Mouse (Mus musculus) left cerebral cortex, postnatal 10 days (tissue): ENCODE results near the gene Olfr895. TPM values are rescaled to one million over a fixed set of nuclear protein-coding genes. Genes with fewer than 3 reads are reported as not detected.

Experiments used
- DNase-seq, 2 experiments: peaks; one replicate each; pipeline ENCODE4 v3.0.0; 2021 to 2022; ENCODE audit warnings: low spot score in 2 of 2, mixed read lengths in 1 of 2; ENCODE audit errors: extremely low spot score in 1 of 2
- intact Hi-C: fragments of 180-260 bp; cut with DNase I; formaldehyde crosslinking; loops from one replicate; pipeline ENCODE4 v1.15.1; 2025
- total RNA-seq, 2 experiments: library from RNA; stranded (reverse); gene quantifications; 2 replicates each; pipeline ENCODE4 v1.2.3; 2021

Olfr895 gene
- not detected for total RNA-seq

- DNase-seq = no peak
- intact Hi-C loops = no loop called here
Observed at GRCm38 (mm10) chr9:38267551-38267950, at the start of gene Olfr895. Olfr895 (plus strand) TSS chr9:38267851.

GRCm38 (mm10) chr9:38252474-38252873, 15.2 kb upstream of the Olfr895 start, which contains the start of gene Olfr143:
Olfr143 (plus strand) TSS chr9:38252774.
- intact Hi-C loops = no loop called here
- DNase-seq = no peak

DNA sequence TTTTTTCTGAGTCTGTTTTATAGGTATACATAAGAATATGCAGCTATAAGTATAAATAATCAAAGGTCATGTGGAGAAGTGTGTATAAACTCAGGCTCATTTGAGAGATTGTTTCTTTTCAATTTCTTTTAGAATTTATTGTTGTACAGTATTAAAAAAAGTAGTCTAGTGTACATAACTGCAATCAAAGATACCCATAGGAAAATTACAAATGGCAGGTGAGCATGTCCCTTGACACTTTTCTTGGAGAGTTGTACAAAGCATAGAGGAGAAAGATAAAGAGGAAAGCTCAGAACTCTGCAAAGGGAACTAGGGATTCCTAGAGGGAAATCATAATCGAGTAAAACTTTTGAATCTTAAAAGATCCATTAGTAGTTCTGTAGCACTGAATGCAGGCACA, 23.2 kb downstream of the Olfr895 start, which contains the start of gene Olfr896-ps1:
Gene Olfr896-ps1 (plus strand): TSS at position 301 of the 400 bp plus-strand sequence.
- intact Hi-C loops = no loop called here
- DNase-seq = no peak

Other genes with a start within 250 kb of the Olfr895 start
- gene Olfr883, start 242.0 kb upstream of the Olfr895 start, total RNA-seq = not detected
- not detected for gene Olfr884, start 221.3 kb upstream of the Olfr895 start, total RNA-seq
- gene Olfr885, start 206.5 kb upstream of the Olfr895 start, total RNA-seq = not detected
- gene Olfr887, start 183.8 kb upstream of the Olfr895 start, total RNA-seq = under 1 TPM in 1 of 2 experiments, not detected in 1; 0.06 TPM
- gene Olfr888, start 159.7 kb upstream of the Olfr895 start, total RNA-seq = not detected
- gene Olfr889, start 152.7 kb upstream of the Olfr895 start, total RNA-seq = not detected
- gene Olfr890, start 125.3 kb upstream of the Olfr895 start, total RNA-seq = not detected
- gene Olfr891, start 87.0 kb upstream of the Olfr895 start, total RNA-seq = not detected
- not detected for gene Olfr893, start 59.5 kb upstream of the Olfr895 start, total RNA-seq
- gene Olfr894, start 49.8 kb upstream of the Olfr895 start, total RNA-seq = not detected
- gene Olfr143, start 15.1 kb upstream of the Olfr895 start, total RNA-seq = not detected
- not detected for gene Olfr896-ps1, start 23.3 kb downstream of the Olfr895 start, total RNA-seq
- not detected for gene Olfr25, start 61.2 kb downstream of the Olfr895 start, total RNA-seq
- gene Olfr898, start 80.6 kb downstream of the Olfr895 start, total RNA-seq = not detected
- not detected for gene Olfr250, start 99.0 kb downstream of the Olfr895 start, total RNA-seq
- not detected for gene Olfr251, start 109.2 kb downstream of the Olfr895 start, total RNA-seq
- gene Olfr147, start 133.8 kb downstream of the Olfr895 start, total RNA-seq = not detected
- gene Olfr901, start 161.6 kb downstream of the Olfr895 start, total RNA-seq = not detected
- gene Olfr902, start 179.8 kb downstream of the Olfr895 start, total RNA-seq = not detected
- not detected for gene Olfr904, start 195.3 kb downstream of the Olfr895 start, total RNA-seq
- not detected for gene Olfr905, start 203.3 kb downstream of the Olfr895 start, total RNA-seq
- not detected for gene Olfr906, start 219.2 kb downstream of the Olfr895 start, total RNA-seq
- gene Olfr907, start 227.9 kb downstream of the Olfr895 start, total RNA-seq = not detected